Mouse (Mus musculus) telencephalon, adult 2 months (tissue): ENCODE measurements at regions not wholly inside any gene's neighbourhood (a gene's known extent, or its start where the extent isn't known, plus 50 kb on each side); places are given as distances from the start of the nearest gene placed in this dataset.

ENCODE experiments used
- DNase-seq: peaks from one replicate; pipeline ENCODE4 v3.0.0-alpha.2; 2011; ENCODE audit warnings: low read depth, low spot score

- no peak for DNase-seq
These were observed 218.6 kb downstream of the Sox2 start for GRCm38 (mm10) chr3:34868698-34869409.

- no peak for DNase-seq
These were observed 219.7 kb downstream of the Sox2 start for GRCm38 (mm10) chr3:34869911-34870310.

GRCm38 (mm10) chr3:34885137-34885536 lies 234.9 kb downstream of the Sox2 start:
- DNase-seq: no peak

- no peak for DNase-seq
These were observed 243.2 kb downstream of the Sox2 start for GRCm38 (mm10) chr3:34893381-34893780.

- DNase-seq: no peak
These were observed 252.9 kb downstream of the Sox2 start for GRCm38 (mm10) chr3:34903106-34903505.

- no peak for DNase-seq
These were observed 258.3 kb downstream of the Sox2 start for GRCm38 (mm10) chr3:34908489-34908888.

GRCm38 (mm10) chr3:34909350-34909749 lies 259.1 kb downstream of the Sox2 start:
- no peak for DNase-seq

- no peak for DNase-seq
These were observed 268.2 kb downstream of the Sox2 start for GRCm38 (mm10) chr3:34918326-34918932.

GRCm38 (mm10) chr3:34920497-34920896 lies 270.3 kb downstream of the Sox2 start:
- DNase-seq: no peak

GRCm38 (mm10) chr3:34949867-34950266 lies 299.7 kb downstream of the Sox2 start:
- DNase-seq: no peak

- no peak for DNase-seq
These were observed 306.0 kb downstream of the Sox2 start for GRCm38 (mm10) chr3:34956183-34956582.

GRCm38 (mm10) chr3:34959044-34959521 lies 308.9 kb downstream of the Sox2 start:
- DNase-seq: no peak

GRCm38 (mm10) chr3:34966442-34966841 lies 316.2 kb downstream of the Sox2 start:
- no peak for DNase-seq

- no peak for DNase-seq
These were observed 317.7 kb downstream of the Sox2 start for GRCm38 (mm10) chr3:34967911-34968310.

- DNase-seq: no peak
These were observed 321.3 kb downstream of the Sox2 start for GRCm38 (mm10) chr3:34971536-34971935.

GRCm38 (mm10) chr3:34974371-34974770 lies 324.2 kb downstream of the Sox2 start:
- DNase-seq: no peak
